Mouse (Mus musculus): Measurements from ENCODE around the gene Hoxc5.

- TF ChIP-seq CTCF (IDR thresholded peaks at IDR 0.05; ENCODE audit: borderline replicate concordance, extremely low read depth, insufficient read depth, insufficient read length) = no peak
- no peak for TF ChIP-seq POLR2A (IDR thresholded peaks at IDR 0.05; ENCODE audit: borderline replicate concordance, extremely low read depth, insufficient read depth, insufficient read length, poor library complexity, severe bottlenecking)
Observed at GRCm38 (mm10) chr15:102978615-102979515, 11.6 kb downstream of the Hoxc5 start.
